Mouse (Mus musculus) retina, postnatal 1 day (tissue): ENCODE results near the gene Gm13102.
"Not testable (repeated sequence)": the region's sequence is repeated elsewhere in the genome, so short reads cannot be mapped to it uniquely, and the experiment has no call there.

ENCODE experiments used
- DNase-seq: peaks from one replicate; pipeline ENCODE4 v3.0.0-alpha.2; 2012

Gm13102 gene

DNA sequence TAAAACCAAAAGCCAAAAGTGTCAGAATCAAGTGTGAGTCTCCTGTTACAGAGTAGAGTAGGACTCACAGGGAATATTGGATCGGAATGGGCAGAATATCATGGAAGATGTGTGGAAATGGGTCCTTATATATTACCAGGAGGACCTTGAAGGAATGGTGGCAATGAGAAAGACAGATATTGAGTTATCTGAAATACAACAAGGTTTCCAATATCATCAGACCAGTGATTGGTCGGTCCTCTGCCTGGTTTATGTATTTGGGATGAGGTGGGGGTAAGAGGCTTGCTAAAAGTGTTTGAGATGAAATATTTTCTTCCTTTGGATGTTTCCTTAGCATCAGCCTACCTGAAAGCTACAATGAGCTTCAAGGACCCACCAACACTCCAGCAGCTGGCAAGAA, at the start of gene Gm13102:
Gene Gm13102, plus strand, starts transcription at position 301 of the 400 bp plus-strand sequence.
- DNase-seq, result not testable (repeated sequence)

DNA sequence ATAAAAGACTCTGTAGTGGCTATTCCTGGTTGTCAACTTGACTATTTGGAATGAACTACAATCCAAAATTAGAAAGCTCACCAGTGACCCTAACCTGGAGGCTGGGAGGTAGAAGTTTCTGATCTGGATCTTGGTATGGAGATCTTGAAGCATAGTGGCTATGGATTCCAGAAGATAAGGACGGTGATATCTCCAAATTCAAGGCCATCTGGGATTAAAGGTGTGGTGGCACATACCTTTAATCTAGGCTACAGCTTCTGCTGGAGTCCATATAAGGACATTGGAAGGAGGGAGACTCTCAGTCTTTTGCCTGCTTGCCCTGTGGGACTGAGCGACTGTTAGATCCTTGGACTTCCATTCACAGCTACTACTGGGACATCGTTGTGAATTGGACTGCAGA, 47.4 kb upstream of the Gm13102 start, which contains the start of gene Pramel4:
Gene Pramel4, plus strand, starts transcription at position 301 of the 400 bp plus-strand sequence.
- not testable (repeated sequence) for DNase-seq
